Mouse (Mus musculus) kidney, postnatal 14 days (tissue): ENCODE data around the gene Rab2b.

Experiments used
- DNase-seq: peaks from one replicate; pipeline ENCODE4 v3.0.0; 2022; ENCODE audit warnings: mixed read lengths

The Rab2b gene

DNA sequence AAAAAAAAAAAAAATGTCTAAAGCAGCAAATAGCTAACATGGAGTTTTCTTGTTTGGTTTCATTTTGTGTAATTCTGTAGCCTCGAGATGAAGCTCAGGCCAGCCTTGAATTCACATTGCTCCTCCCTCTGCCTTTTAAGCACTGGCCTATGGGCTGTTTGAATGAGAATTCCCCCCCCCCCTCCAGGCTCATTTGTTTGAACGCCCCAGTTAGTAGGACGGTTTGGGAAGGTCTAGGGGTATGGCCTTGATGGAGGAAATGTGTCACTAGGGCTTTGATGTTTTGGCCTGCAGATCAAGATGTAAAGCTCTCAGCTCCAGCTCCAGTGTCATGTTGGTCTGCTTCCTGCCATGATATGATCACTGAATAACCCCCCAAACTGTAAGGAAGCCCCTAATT, 6.6 kb downstream of the Rab2b start:
- no peak for DNase-seq

- DNase-seq = peak; percentile 99
These were observed 21.7 kb downstream of the Rab2b start, which contains the start of gene Chd8 for GRCm38 (mm10) chr14:52257484-52258213. Gene Chd8, minus strand, starts transcription at chr14:52257780.

- DNase-seq = peak; percentile 8
These were observed 22.8 kb downstream of the Rab2b start for GRCm38 (mm10) chr14:52256311-52257175.

DNA sequence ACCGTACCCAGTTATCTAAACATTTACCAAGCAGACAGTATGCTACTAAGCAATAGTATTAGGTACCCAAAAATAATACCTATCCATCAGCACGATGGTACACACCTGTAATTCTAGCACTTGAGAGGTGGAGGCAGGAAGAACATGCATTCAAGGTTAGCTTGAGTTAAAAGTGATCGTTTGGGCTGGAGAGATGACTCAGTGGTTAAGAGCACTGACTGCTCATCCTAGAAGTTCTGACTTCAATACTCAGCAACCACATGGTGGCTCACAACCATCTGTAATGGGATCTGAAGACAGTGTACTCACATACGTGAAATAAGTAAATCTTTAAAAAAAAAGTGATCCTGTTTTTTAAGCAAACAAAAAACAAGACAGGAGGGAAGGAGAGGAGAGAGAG, 33.2 kb downstream of the Rab2b start:
- DNase-seq = no peak

GRCm38 (mm10) chr14:52244690-52245042, 34.7 kb downstream of the Rab2b start:
- no peak for DNase-seq

- DNase-seq = peak; percentile 99
These were observed 35.2 kb downstream of the Rab2b start for GRCm38 (mm10) chr14:52244041-52244689.

GRCm38 (mm10) chr14:52236216-52236615, 43.1 kb downstream of the Rab2b start:
- no peak for DNase-seq

- DNase-seq = no peak
These were observed 44.2 kb downstream of the Rab2b start for GRCm38 (mm10) chr14:52235165-52235564.

GRCm38 (mm10) chr14:52232249-52232648, 47.1 kb downstream of the Rab2b start:
- DNase-seq = no peak

DNA sequence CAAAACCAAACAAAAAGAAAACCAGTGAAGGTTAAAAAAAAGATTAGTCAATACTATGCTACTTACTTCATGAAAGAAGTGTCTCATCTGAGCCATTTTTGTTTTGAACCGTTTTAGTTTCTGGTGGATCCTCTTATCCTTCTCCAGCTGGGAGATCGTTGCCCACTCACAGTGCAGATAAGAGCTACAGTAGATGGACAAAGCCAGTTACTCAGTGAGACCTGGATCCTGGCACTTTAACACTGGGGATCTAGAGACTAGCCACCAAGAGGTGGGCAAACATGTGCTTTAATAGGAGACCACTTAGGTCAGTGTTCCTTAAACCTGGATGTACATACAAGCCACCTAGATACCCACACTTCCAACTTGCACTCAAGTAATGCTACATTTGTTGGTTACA, 53.4 kb downstream of the Rab2b start:
- no peak for DNase-seq

DNA sequence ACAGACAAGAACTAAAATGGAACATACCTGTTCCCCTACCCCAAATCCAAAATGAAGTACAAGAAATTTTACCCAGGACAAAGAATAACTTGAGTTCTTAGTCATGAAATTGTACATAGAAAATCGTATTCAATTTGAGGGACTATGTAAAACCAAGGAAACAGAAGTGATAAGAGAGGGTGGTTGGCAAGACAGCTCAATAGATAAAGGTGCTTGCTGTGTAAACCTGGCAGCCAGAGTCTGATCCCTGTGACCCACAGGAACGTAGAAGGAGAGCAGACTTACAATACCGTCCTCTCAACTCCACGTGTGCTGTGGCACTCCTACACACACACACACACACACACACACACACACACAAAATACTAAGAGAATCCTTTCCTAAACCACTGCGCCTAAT, 62.1 kb downstream of the Rab2b start:
- no peak for DNase-seq
